Mouse (Mus musculus) midbrain, embryonic 15.5 days (tissue): ENCODE results near the gene Sel1l. TPM values are rescaled to one million over a fixed set of nuclear protein-coding genes. Genes with fewer than 3 reads are reported as not detected.

Experiments used
- ATAC-seq: fragments of 200-750 bp; cut with Nextera tagmentation; replicated peaks from 2 replicates; pipeline ENCODE4 v1.8.0; 2017; ENCODE audit warnings: moderate TSS enrichment
- H3K27ac ChIP-seq: fragments of 300-500 bp; sonication (generic); 2 replicates; pipeline ENCODE4 v1.5.1; 2015; ENCODE audit warnings: mild to moderate bottlenecking, inconsistent platforms
- H3K27me3 ChIP-seq: fragments of 300-500 bp; sonication (generic); replicated peaks from 2 replicates; pipeline ENCODE4 v1.6.1; 2015; ENCODE audit warnings: inconsistent platforms
- H3K36me3 ChIP-seq: fragments of 300-500 bp; sonication (generic); replicated peaks from 2 replicates; pipeline ENCODE4 v1.6.1; 2015; ENCODE audit warnings: inconsistent platforms
- H3K4me1 ChIP-seq: fragments of 300-500 bp; sonication (generic); 2 replicates; pipeline ENCODE4 v1.6.1; 2015; ENCODE audit warnings: inconsistent platforms
- H3K4me2 ChIP-seq: fragments of 300-500 bp; sonication (generic); 2 replicates; pipeline ENCODE4 v1.6.1; 2015; ENCODE audit warnings: inconsistent platforms, mild to moderate bottlenecking, moderate library complexity
- H3K4me3 ChIP-seq: fragments of 300-500 bp; sonication (generic); 2 replicates; pipeline ENCODE4 v1.5.1; 2015; ENCODE audit warnings: mild to moderate bottlenecking, inconsistent platforms
- H3K9ac ChIP-seq: fragments of 300-500 bp; sonication (generic); 2 replicates; pipeline ENCODE4 v1.6.1; 2015; ENCODE audit warnings: mild to moderate bottlenecking, inconsistent platforms
- H3K9me3 ChIP-seq: fragments of 300-500 bp; sonication (generic); 2 replicates; pipeline ENCODE4 v1.6.1; 2016; ENCODE audit warnings: inconsistent platforms
- WGBS: fragments of 180-500 bp; shearing (Covaris S2); methylation state at CpG from one replicate; pipeline ENCODE4 v1.1.7; 2015; ENCODE audit warnings: mixed read lengths; 5-methylcytosine and 5-hydroxymethylcytosine counted together
- polyA plus RNA-seq: library from polyadenylated mRNA; unstranded; fragments of >200 nt; fragmentation: Nextera tagmentation; extraction: Ambion mirVana; gene quantifications from 2 replicates; pipeline ENCODE4 v1.2.1, GENCODE M21; 2015

Sel1l gene
- polyA plus RNA-seq, 1 experiment from 2014 or later = 111 TPM

DNA sequence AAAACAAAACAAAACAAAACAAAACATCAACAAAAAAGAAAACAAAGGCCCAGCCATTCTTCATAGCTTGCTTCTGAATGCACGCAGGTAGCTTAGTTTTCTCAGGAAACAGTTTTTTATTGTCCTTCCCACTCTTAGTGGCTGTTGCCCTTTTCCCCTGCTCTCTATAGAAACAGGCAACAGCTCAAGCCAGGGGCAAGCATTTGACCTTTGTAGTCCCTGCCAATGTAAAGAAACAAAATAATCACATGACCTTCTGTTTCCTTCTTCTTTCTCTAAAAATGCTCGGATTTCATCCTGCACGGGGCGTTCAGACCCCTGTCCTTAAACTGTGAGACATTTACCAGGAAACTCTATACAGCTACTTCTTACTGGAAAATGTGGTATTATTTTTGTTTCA is 4.4 kb downstream of the Sel1l start:
- no peak overlapping the region for H3K4me2 ChIP-seq
- 64% methylated on average over 4 of the region's 4 CpGs for WGBS
- H3K36me3 ChIP-seq = peaks cover 17% of the 10 kb centered on the region
- peaks cover 17% of the 10 kb centered on the region for H3K4me1 ChIP-seq
- H3K9me3 ChIP-seq = no peaks in the 10 kb centered on the region
- no peak for ATAC-seq
- no peaks in the 10 kb centered on the region for H3K27me3 ChIP-seq
- no peak overlapping the region for H3K27ac ChIP-seq
- H3K9ac ChIP-seq = no peak overlapping the region
- H3K4me3 ChIP-seq = no peak overlapping the region

DNA sequence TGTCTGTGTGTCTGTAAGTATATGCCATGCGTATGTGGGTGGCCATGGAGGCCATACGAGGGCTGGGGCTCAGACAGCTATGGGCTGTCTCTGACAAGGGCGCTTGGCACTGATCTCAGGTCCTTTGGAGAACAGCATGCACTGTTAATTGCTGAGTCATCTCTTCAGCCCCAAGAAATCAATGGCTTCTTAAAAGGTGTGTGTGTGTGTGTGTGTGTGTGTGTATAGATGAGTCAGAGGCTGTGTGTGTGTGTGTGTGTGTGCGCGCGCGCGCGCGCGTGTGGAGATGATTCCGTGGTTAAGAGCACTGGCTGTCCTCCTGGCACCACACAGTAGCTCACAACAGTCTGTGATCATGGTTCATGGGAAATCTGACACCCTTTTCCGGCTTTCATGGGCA is 5.1 kb downstream of the Sel1l start:
- Histone ChIP-seq H3K4me2 (no peak overlapping the region), H3K9ac (no peak overlapping the region), H3K27me3 (no peaks in the 10 kb centered on the region), H3K9me3 (no peaks in the 10 kb centered on the region), H3K27ac (no peak overlapping the region), H3K4me1 (peaks cover 17% of the 10 kb centered on the region), H3K4me3 (no peak overlapping the region), H3K36me3 (peaks cover 22% of the 10 kb centered on the region)
- no peak for ATAC-seq
- 94% methylated on average over 13 of the region's 13 CpGs for WGBS

DNA sequence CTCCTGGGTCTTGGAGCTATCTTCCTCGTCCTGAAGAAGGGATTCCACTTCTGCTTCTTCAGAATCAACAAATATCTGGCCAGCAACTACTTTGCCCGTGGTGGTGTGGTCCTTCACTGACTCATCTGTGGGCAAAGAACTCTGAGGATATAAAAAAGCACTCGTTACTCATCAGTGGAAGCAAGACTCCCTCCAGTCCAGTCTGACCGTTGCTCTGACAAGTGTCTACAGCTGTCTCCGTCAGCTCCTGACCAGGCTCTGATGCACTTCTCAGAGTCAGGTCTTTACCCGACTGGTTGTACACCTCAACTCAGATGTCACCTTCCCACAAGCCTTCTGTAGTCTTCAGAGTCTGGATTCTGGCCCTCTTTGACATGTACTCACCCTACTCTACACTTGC is 7.2 kb downstream of the Sel1l start:
- WGBS = 92% methylated on average over 6 of the region's 6 CpGs
- H3K4me2 ChIP-seq = no peak overlapping the region
- H3K9ac ChIP-seq = no peak overlapping the region
- H3K4me3 ChIP-seq = no peak overlapping the region
- no peaks in the 10 kb centered on the region for H3K4me1 ChIP-seq
- no peak for ATAC-seq
- H3K27me3 ChIP-seq = no peaks in the 10 kb centered on the region
- no peak overlapping the region for H3K27ac ChIP-seq
- H3K9me3 ChIP-seq = no peaks in the 10 kb centered on the region
- H3K36me3 ChIP-seq = peaks cover 39% of the 10 kb centered on the region

DNA sequence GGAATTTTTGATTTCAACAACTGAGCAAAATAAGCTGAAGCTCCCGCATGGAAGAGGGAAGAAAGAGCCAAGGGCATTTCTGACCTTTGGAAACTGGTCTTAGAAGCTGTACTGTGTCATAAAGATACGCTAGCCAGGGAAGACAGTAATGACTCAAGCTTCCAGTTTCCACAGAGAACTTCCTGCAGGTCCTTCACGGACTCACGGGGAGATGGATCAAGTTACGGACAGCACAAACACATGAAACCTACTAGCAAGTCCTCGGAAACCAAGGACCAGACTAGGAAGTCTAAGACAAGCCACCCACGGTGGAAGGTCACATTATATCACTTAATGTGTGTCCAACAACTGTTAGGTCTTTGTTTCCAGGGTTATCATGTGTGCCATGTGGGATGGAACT is 10.7 kb downstream of the Sel1l start:
- no peak overlapping the region for H3K4me2 ChIP-seq
- no peaks in the 10 kb centered on the region for H3K4me1 ChIP-seq
- no peak overlapping the region for H3K27ac ChIP-seq
- peaks cover 56% of the 10 kb centered on the region for H3K36me3 ChIP-seq
- H3K4me3 ChIP-seq = no peak overlapping the region
- no peaks in the 10 kb centered on the region for H3K27me3 ChIP-seq
- ATAC-seq = no peak
- WGBS = 90% methylated on average over 7 of the region's 7 CpGs
- H3K9ac ChIP-seq = no peak overlapping the region
- no peaks in the 10 kb centered on the region for H3K9me3 ChIP-seq

DNA sequence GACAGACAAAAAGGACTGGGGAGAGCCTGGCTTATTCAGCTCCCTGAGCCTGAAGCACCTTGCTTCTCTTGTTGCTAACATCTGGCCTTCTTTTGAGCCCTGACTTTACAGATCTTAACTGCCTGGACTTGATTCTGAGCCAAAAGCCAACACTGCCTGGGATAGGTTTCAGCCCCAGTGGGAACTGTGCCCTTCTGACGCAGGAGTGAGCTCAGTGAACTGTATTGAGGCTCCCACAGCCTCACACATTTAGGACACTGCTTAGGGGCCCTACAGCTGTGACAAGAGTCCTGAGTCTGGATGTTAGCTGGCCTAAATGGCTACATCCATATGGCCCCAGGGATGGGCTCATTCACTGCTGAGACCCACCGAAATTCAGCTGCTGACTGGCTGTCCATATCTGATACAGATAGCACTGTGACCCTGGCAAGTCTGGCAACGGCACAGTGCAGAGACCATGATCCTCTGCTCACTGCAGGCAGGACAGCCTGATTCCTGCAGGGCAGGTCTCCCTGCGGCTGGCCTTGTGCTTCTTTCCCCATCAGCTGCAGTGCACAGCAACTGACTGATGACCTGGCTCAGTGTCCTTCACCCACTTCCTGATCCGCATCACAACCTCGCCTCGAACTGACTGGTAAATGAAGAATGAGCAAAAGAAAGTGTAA is 11.4 kb downstream of the Sel1l start:
- H3K4me1 ChIP-seq = no peaks in the 10 kb centered on the region
- peaks cover 62% of the 10 kb centered on the region for H3K36me3 ChIP-seq
- H3K4me3 ChIP-seq = no peak overlapping the region
- H3K9me3 ChIP-seq = no peaks in the 10 kb centered on the region
- no peaks in the 10 kb centered on the region for H3K27me3 ChIP-seq
- ATAC-seq = no peak
- no peak overlapping the region for H3K27ac ChIP-seq
- no peak overlapping the region for H3K9ac ChIP-seq
- WGBS = 98% methylated on average over 7 of the region's 7 CpGs
- H3K4me2 ChIP-seq = no peak overlapping the region

DNA sequence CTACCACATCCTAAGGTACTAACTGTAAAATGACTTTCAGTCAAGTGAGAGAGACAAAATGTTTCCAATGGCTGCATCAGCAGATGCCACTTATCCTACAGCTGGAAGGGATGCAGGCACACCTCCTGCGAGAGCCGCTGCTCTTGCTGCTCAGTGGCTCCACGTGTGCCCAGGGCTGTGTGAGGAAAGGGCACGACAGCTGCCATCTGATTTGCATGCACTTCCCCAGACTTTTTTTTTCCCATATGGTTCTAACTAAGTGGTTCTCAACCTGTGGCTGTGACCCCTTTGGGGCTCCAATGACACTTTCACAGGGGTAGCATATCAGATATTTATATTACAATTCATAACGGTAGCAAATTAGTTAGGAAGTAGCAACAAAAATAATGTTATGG is 15.0 kb downstream of the Sel1l start:
- no peak overlapping the region for H3K9ac ChIP-seq
- no peaks in the 10 kb centered on the region for H3K27me3 ChIP-seq
- WGBS = 75% methylated on average over 5 of the region's 5 CpGs
- no peak overlapping the region for H3K4me2 ChIP-seq
- peaks cover 45% of the 10 kb centered on the region for H3K36me3 ChIP-seq
- no peak overlapping the region for H3K27ac ChIP-seq
- H3K9me3 ChIP-seq = no peaks in the 10 kb centered on the region
- H3K4me3 ChIP-seq = no peak overlapping the region
- ATAC-seq = no peak
- H3K4me1 ChIP-seq = no peaks in the 10 kb centered on the region

DNA sequence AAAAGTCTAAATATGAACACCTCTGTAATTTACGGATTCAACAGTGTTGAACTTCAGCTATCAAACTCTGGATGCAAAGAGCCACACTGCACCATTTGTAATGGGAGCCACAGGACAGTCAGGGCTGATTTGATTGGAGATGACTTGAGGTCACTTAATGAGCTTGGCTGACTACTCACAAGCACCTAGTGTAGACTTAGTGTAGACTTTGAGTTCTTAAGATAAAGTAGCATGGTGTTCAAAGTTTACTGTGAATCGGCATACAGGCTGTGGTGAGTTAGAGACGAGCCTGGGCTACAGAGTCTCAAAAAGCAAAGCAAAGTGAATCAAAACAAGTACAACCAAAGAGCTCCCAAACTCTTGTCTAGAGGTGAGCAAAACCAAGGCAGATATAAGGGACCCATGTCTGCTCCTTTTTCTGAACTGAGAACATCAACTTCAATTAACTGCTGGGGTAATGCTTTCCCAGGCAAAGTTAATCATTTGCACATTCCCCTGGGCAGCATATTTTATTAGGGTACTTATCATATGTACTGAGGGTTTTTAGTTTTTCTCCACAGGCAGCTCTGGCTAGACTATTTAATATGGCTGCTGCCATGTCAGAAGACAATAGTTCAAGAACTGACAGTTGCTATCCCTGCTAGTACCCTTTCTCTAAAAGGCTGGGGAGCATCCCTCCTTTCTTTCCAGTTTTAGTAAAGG is 15.6 kb downstream of the Sel1l start:
- Histone ChIP-seq H3K9me3 (no peaks in the 10 kb centered on the region), H3K4me3 (no peak overlapping the region), H3K27me3 (no peaks in the 10 kb centered on the region), H3K4me2 (no peak overlapping the region), H3K4me1 (no peaks in the 10 kb centered on the region), H3K27ac (no peak overlapping the region), H3K9ac (no peak overlapping the region), H3K36me3 (peaks cover 43% of the 10 kb centered on the region)
- no peak for ATAC-seq
- WGBS = 94% methylated on average over 3 of the region's 3 CpGs

DNA sequence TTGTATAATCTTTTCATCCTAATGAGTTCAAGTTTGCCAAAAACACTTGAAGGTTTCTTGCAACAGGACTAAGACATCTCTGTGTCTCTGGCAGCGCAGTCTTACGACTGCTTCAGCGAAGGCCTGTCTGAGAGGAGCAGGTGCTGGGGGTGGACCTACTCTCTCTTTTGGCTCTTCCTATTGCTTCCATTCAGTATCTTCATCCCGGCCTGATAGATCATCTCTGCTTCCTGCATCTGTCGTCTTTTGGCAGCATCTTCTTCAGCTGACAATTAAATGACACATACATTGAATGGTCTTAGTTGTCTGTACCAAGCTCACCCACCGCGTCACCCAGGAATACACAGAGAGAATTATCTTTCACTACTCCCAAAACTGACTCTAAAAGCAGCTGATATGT is 17.5 kb downstream of the Sel1l start:
- 88% methylated on average over 7 of the region's 7 CpGs for WGBS
- no peaks in the 10 kb centered on the region for H3K9me3 ChIP-seq
- no peak overlapping the region for H3K9ac ChIP-seq
- ATAC-seq = no peak
- H3K4me1 ChIP-seq = no peaks in the 10 kb centered on the region
- H3K27ac ChIP-seq = no peak overlapping the region
- H3K4me2 ChIP-seq = no peak overlapping the region
- no peak overlapping the region for H3K4me3 ChIP-seq
- H3K36me3 ChIP-seq = peaks cover 28% of the 10 kb centered on the region; the same call in 1 of the 2 replicates
- no peaks in the 10 kb centered on the region for H3K27me3 ChIP-seq

DNA sequence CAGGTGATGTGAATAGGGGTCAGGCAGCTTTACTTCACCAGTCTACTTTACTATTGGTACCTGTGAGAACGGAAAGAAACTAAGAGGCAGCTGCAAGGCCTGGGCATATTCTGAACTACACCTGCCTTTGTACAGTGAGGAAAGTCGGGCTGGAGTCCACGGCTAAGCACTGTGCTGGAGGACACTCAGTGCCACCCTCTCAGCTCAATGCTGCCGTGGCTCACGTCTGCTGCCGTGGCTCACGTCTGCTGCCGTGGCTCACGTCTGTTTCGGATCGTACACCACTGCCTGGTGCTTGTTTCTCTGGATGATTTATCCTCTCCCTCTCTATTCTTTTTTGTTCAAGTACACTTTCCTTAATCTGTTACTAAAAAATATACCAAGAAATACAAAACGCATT is 28.5 kb downstream of the Sel1l start:
- H3K4me3 ChIP-seq = no peak overlapping the region
- H3K36me3 ChIP-seq = peaks cover 55% of the 10 kb centered on the region
- no peak overlapping the region for H3K27ac ChIP-seq
- no peak overlapping the region for H3K4me2 ChIP-seq
- no peak overlapping the region for H3K9ac ChIP-seq
- H3K9me3 ChIP-seq = no peaks in the 10 kb centered on the region
- ATAC-seq = no peak
- WGBS = 93% methylated on average over 12 of the region's 12 CpGs
- H3K4me1 ChIP-seq = no peaks in the 10 kb centered on the region
- no peaks in the 10 kb centered on the region for H3K27me3 ChIP-seq

DNA sequence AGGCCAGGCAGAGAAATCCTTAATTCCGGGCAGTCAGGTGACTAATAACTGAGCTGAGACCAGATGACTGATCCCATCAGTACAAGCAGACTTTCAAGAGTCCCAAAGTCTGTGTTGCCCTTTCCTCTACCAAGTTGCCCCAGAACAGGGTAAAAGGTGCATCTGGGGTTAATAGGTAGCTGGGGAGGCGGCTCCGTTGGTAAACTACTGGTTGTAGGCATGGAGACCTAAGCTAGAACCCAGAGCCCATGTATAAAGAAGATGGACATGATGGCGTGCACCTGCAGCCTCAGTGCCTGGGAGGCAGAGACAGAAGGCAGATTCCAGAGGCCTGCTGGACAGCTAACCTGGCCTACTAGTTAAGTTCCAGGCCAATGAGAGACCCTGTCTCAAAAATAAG is 30.2 kb downstream of the Sel1l start:
- ATAC-seq = no peak
- Histone ChIP-seq H3K4me1 (no peaks in the 10 kb centered on the region), H3K9me3 (no peaks in the 10 kb centered on the region), H3K27ac (no peak overlapping the region), H3K36me3 (peaks cover 60% of the 10 kb centered on the region), H3K4me3 (no peak overlapping the region), H3K9ac (no peak overlapping the region), H3K27me3 (no peaks in the 10 kb centered on the region), H3K4me2 (no peak overlapping the region)
- WGBS = 93% methylated on average over 4 of the region's 4 CpGs

DNA sequence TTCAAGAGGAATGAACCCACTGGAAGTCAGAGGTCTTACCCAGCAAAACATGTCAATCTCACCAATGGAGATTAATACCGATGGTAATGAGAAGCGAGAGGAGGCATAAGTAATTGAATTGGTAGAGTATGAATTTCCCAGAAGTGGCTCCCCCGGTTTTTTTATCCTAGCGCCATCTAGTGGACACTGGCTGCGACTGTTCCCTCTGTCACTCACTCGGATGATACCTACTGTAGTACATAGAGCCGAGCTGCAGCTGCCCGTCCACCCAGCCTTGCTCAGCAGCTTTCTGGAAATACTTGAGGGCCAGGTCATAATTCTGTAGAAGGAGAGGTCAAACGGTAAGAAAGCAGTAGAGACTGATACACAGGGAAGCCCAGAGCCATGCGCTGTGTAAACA is 33.0 kb downstream of the Sel1l start:
- Histone ChIP-seq H3K36me3 (peaks cover 65% of the 10 kb centered on the region), H3K27me3 (no peaks in the 10 kb centered on the region), H3K4me3 (no peak overlapping the region), H3K4me2 (no peak overlapping the region), H3K9ac (no peak overlapping the region), H3K27ac (no peak overlapping the region), H3K9me3 (no peaks in the 10 kb centered on the region), H3K4me1 (no peaks in the 10 kb centered on the region)
- 25% methylated on average over 10 of the region's 10 CpGs for WGBS
- ATAC-seq = peak; percentile 81; the same call in 1 of the 2 replicates

DNA sequence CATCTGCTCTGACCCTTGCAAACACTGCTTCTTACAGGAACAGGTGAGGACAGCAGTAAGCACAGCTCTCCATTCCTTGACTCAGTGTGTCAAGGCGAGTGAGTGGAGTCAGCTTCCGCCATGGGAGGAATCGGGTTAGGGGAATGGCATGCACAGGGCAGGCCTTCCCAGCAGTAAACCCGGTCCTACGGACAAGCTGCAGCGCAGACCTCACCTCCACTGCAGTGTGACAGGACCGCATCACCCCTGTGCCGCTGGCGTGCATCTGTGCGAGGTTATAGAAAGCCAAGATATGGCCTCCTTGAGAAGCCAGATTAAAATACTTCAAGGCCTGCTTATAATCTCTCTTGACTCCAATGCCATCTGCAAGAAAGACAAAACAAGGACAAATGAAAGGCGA is 33.4 kb downstream of the Sel1l start:
- H3K36me3 ChIP-seq = peaks cover 67% of the 10 kb centered on the region
- H3K9me3 ChIP-seq = no peaks in the 10 kb centered on the region
- 92% methylated on average over 11 of the region's 11 CpGs for WGBS
- H3K4me3 ChIP-seq = no peak overlapping the region
- no peak; the same call in 1 of the 2 replicates for ATAC-seq
- no peaks in the 10 kb centered on the region for H3K27me3 ChIP-seq
- no peak overlapping the region for H3K4me2 ChIP-seq
- H3K9ac ChIP-seq = no peak overlapping the region
- H3K4me1 ChIP-seq = no peaks in the 10 kb centered on the region
- no peak overlapping the region for H3K27ac ChIP-seq

DNA sequence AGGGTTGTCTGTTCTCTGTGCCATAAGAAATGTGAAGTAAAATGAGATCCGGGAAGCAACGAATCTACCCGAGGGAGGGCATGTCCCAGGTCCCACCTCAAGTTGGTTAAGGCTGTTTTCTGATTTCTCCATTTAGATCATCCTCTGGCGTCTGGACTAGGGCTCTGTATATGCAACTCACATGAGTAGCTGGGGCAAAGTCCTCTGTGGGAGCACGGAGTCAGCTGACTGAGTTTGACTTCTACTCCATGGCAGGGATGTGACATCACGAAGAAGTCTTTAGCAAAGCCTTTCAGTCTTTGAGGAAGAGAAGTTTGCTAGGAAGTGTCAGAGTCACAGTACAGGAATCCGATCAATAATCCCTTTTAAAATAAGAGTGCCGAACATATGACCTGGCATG is 40.0 kb downstream of the Sel1l start:
- Histone ChIP-seq H3K4me1 (no peaks in the 10 kb centered on the region), H3K36me3 (peaks cover 60% of the 10 kb centered on the region), H3K27ac (no peak overlapping the region), H3K4me3 (no peak overlapping the region), H3K27me3 (no peaks in the 10 kb centered on the region), H3K9me3 (no peaks in the 10 kb centered on the region), H3K9ac (no peak overlapping the region), H3K4me2 (no peak overlapping the region)
- whole genome bisulfite sequencing = 94% methylated on average over 8 of the region's 8 CpGs
- no peak for ATAC-seq
